Mouse (Mus musculus) brain, adult 2 months (tissue): ENCODE results near the gene Htr5a.

Experiments used
- DNase-seq: peaks from one replicate; pipeline ENCODE4 v3.0.0; 2011; ENCODE audit warnings: low read depth, low spot score

The Htr5a gene

GRCm38 (mm10) chr5:27841701-27842295 lies at the start of gene Htr5a:
Gene Htr5a, plus strand, starts transcription at chr5:27842149.
- peak; percentile 80 for DNase-seq

- no peak for DNase-seq
Measured at GRCm38 (mm10) chr5:27792173-27792470, 49.8 kb upstream of the Htr5a start.

GRCm38 (mm10) chr5:27792531-27793205 lies 49.3 kb upstream of the Htr5a start:
- no peak for DNase-seq

GRCm38 (mm10) chr5:27793923-27794322 lies 48.0 kb upstream of the Htr5a start:
- peak; percentile 81 for DNase-seq

GRCm38 (mm10) chr5:27814282-27814681 lies 27.7 kb upstream of the Htr5a start:
- no peak for DNase-seq

GRCm38 (mm10) chr5:27818840-27819672 lies 22.9 kb upstream of the Htr5a start:
- no peak for DNase-seq

GRCm38 (mm10) chr5:27821161-27821560 lies 20.8 kb upstream of the Htr5a start:
- peak; percentile 8 for DNase-seq

- no peak for DNase-seq
Measured at GRCm38 (mm10) chr5:27827971-27828370, 14.0 kb upstream of the Htr5a start.

- no peak for DNase-seq
Measured at GRCm38 (mm10) chr5:27835096-27835495, 6.9 kb upstream of the Htr5a start.

GRCm38 (mm10) chr5:27838061-27838460 lies 3.9 kb upstream of the Htr5a start:
- DNase-seq = no peak

- DNase-seq = peak; percentile 69
Measured at GRCm38 (mm10) chr5:27842671-27843320, 847 bp downstream of the Htr5a start.

- DNase-seq = peak; percentile 55
Measured at GRCm38 (mm10) chr5:27846979-27847378, 5.0 kb downstream of the Htr5a start.

- peak; percentile 34 for DNase-seq
Measured at GRCm38 (mm10) chr5:27854290-27854689, 12.3 kb downstream of the Htr5a start.

- no peak for DNase-seq
Measured at GRCm38 (mm10) chr5:27855726-27856125, 13.8 kb downstream of the Htr5a start.

- DNase-seq = peak; percentile 83
Measured at GRCm38 (mm10) chr5:27873240-27874082, 31.5 kb downstream of the Htr5a start.

GRCm38 (mm10) chr5:27874211-27874610 lies 32.3 kb downstream of the Htr5a start:
- DNase-seq = peak; percentile 56

- no peak for DNase-seq
Measured at GRCm38 (mm10) chr5:27875341-27876105, 33.6 kb downstream of the Htr5a start.

GRCm38 (mm10) chr5:27878356-27878755 lies 36.4 kb downstream of the Htr5a start:
- no peak for DNase-seq

GRCm38 (mm10) chr5:27879726-27880125 lies 37.8 kb downstream of the Htr5a start:
- DNase-seq = no peak

GRCm38 (mm10) chr5:27880329-27881036 lies 38.5 kb downstream of the Htr5a start:
- DNase-seq = no peak
